Mouse (Mus musculus) G1E-ER4 (cell line): ENCODE data around the gene Zfp683. TPM values are rescaled to one million over a fixed set of nuclear protein-coding genes. Genes with fewer than 3 reads are reported as not detected.

Experiments
- GATA1 ChIP-seq: IDR thresholded peaks from one replicate; pipeline ENCODE4 v1.8.0; 2012; ENCODE audit warnings: low read length, inconsistent platforms
- polyA plus RNA-seq: library from polyadenylated mRNA; stranded (reverse); fragments of >175 nt; gene quantifications from 2 replicates; pipeline ENCODE4 v1.2.3, GENCODE M21; 2012

Gene Zfp683
- polyA plus RNA-seq, 1 experiment, result not detected

DNA sequence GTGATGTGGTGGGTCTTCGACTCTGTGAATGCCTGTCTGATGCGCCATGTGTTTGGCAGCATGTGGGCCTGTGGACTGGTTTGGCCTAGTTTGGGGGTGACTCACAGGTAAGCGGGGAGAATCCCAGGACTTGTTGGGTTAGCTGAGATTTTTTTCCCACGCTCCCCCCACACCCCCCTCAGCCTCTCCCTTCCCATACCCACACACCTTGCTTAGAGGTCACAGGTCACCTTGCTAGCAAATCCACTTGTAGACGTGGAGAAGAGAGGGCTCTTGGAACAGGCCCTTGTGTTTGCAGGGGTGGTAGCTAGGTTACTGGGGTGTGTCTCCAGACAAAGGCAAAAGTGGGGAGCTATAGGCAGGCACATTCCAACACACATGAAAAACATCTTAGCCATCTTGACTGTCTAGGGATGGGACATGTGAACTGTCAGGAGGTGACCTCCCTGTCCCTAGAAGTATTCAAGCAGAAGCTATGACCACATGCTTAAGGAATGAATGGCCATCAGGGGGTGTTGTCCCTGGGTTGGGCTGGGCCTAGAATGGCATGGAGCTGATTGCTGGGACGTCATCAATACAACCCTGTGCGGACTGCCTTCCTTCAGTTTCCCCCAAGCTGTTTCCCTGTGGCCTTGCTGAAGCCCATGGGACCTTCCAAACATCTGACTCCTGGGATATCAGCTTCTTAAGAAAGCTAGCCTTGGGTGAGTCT is 14.4 kb downstream of the Zfp683 start:
- no peak for TF ChIP-seq GATA1

DNA sequence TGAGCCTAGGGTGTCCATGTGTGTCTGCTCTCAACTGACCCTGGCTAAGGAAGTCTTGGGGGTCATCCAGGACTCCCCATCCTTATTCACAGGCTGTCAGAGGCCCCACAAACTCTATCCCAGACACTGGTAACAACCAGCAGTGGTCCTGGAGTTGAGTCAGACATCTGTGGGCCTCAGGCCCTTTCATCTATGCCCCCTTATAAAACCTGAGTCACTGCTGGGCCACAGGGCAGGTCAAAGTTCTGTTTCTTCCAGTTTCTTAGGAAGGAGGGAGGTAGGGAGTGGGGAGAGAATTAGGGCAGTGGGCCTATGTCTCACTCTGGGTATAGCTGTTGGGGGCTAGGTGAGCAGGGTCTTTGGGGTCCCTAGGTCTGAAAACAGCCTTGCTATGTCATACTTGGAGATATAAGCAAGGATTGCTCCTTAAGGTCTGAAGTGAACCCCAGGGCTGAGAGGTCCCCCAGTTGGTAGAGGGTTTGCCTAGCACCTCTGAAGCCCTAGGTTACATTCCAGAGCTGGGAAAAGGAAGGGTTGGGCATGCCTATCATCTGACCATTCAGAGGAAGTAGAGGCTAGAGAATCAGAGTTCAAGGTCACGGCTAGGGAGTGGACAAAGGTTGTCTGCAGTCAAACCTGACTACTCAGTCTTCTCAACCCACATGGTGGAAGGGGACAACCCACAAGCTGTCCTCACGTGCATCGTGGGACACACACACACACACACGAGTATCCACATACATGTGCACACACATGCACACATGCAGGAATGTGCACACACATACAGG is 15.3 kb downstream of the Zfp683 start:
- TF ChIP-seq GATA1, result no peak

DNA sequence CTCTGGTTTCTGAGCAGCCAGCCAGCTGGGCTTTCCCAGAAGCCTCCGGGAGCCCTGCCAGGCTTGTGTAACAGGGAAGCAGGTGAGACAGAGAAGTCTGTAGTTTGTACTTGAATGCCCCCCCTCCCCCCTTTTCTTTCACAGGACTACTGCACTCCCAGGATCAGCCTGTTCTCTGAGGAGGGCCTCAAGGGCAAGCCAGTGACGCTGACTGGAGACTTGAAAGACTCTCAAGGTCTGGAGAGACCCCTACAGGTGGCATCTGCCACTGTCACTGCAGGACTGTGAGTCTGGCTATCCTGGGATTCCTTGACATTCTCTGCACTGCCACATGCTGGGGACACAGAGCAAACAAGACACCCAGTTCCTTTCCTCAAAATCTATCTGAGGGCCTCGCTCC is 25.1 kb downstream of the Zfp683 start:
- TF ChIP-seq GATA1, result no peak

DNA sequence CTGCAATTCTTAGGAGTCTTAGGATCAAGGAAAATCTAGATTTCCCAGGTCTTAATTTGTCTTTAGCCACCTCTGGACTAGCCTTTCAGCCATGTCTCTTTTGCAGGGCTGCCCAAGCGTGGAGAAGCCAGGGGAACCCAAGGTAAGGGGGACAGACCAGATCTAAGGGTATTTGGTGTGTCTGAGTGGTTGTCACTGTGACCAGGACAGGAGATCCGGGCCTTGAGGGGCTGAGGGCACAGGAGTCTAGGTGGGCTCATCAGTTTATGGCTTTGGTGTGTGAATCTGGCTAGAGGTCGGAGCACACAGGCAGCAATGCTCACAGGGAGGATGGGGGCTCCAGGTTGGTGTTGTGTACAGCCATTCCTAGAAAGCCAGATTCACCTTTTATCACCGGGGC is 27.0 kb downstream of the Zfp683 start:
- TF ChIP-seq GATA1, result no peak

DNA sequence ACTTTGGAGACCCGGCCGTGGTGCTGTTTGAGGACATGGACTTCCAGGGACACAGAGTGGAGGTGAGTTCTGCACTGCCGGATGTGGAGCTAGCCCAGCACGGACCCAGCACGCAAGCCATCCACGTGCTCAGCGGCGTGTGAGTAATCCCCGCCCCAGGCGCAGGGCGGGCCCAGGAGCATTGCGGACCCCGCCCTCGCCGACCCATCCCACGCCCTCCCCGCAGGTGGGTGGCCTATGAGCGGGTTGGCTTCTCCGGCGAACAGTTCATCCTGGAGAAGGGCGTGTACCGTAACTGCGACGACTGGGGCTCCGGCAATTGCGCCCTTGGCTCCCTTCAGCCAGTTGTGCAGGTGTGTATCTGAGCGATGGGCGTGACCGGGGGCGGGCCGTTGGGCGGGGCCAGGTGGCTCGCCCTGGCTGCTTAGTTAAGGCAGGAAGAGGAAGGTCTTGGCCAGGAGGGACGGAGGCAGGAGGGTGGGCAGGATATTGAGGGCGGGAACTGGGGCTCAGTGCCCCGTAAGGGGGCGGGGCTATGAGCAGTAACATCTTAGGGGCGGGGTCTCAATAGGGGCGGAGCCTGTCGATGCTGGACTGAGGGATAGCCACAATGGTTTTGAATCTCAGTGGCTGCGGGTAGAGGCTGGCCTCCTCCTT is 28.2 kb downstream of the Zfp683 start:
- TF ChIP-seq GATA1, result no peak

DNA sequence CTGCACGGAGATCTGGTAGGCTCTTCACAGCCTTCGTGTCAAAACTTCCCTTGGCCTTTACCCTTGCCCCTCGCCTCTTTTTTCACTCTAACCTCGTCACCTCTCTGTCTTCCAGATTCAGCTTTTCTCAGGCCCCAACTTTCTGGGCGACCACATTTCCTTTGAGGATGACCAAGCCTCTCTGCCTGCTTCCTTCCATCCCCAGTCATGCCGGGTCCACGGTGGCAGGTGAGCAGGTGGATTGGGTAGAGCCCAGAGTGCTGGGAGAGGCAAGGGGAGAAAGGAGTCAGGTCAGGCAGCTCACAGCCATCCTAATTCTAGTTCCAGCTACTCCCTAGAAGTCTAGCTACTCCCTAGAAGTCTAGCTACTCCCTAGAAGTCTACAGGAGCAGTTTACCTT is 28.8 kb downstream of the Zfp683 start:
- no peak for TF ChIP-seq GATA1

DNA sequence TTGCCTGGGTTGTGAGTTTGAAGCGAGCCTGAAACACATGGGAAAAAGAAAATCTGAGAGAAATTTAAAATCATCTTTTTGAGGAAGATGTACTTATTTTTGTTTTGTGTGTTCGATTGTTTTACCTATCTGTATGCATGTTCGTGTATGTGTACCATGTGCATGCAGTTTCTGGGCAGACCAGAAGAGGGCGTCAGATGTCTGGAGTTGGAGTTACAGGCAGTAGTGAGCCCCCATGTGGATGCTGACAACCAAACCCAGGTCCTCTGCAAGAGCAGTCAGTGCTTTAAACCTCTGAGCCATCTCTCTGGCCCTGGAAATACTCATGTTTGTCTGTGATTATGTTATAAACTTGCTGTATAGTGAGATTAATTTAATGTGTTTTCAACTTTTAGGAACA is 31.4 kb downstream of the Zfp683 start:
- no peak for TF ChIP-seq GATA1

DNA sequence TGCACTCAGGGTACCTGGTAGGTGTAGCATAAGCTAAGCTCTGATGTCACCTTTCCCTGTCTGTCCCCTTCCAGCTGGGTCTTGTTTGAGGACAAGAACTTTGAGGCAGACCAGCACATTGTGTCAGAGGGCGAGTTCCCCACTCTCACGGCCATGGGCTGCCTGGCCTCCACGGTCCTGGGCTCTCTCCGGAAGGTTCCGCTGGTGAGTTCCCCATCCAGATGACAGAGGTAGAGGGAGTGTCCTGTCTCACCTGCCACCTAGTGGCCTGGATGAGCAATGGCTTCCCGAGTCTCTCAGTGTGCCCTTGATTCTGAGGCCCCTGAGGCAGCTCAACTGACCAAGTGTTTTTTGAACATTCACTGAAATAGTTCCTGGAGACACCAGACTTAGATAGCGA is 33.8 kb downstream of the Zfp683 start:
- TF ChIP-seq GATA1, result no peak

DNA sequence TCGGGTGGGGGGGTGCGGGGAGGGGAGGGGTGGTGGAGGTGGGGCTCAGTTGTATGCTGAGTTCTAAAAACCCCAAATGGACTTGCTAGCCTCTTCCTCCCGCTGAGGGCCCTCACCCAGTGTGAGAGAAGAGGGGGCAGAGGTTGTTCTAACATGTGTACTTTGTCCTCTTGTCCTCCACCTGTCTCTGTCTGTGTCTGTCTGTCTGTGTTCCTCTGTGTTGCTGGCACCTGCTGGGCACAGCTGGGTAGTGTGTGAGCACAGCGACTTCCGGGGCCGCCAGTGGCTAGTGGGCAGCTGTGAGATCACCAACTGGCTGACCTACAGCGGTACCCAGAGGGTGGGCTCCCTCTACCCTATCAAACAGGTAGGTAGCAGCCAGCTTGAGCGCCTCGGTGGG is 35.4 kb downstream of the Zfp683 start:
- no peak for TF ChIP-seq GATA1

DNA sequence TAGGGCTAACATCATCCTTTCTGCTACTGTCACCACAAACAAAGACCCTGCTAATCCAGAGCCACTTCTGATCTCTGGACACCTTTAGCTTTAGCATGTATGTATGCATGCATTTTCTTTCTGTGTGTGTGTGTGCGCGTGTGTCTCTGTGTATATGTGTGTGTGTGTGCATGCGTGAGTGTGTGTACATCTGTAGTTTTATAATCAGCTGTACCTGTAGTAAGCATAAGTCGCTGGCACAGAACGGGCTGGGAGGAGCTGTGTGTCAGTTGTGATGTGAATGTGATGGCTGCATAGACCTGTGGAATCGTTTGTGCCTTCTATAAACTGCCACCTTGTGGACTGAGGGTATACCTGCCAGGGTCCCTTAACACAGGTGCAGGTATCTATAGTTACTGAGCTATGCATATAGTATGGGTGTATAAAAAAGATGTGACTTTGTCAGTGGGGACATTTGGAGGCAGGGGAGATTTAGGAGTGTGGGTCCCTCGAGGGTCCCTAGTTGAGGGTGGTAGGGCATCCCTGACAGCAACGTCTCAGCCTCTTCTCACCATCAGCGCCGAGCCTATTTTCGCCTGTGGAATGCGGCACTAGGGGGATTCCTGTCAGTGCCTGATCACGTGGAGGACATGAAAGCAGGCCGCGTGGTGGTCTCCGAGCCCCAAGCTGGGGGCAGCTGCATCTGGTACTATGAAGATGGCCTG is 37.0 kb downstream of the Zfp683 start:
- no peak for TF ChIP-seq GATA1

DNA sequence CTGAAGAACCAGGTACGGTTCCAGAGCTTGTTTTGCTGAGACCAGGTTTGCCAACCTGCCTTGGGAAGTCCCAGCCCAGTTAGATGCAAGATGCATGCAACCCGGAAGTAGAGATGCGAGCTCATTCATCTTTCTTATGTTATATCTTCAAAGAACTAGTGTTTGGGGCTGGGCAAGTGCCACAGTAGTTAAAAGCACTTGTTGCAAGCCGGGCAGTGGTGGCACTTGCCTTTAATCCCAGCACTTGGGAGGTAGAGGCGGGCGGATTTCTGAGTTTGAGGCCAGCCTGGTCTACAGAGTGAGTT is 37.5 kb downstream of the Zfp683 start:
- no peak for TF ChIP-seq GATA1

DNA sequence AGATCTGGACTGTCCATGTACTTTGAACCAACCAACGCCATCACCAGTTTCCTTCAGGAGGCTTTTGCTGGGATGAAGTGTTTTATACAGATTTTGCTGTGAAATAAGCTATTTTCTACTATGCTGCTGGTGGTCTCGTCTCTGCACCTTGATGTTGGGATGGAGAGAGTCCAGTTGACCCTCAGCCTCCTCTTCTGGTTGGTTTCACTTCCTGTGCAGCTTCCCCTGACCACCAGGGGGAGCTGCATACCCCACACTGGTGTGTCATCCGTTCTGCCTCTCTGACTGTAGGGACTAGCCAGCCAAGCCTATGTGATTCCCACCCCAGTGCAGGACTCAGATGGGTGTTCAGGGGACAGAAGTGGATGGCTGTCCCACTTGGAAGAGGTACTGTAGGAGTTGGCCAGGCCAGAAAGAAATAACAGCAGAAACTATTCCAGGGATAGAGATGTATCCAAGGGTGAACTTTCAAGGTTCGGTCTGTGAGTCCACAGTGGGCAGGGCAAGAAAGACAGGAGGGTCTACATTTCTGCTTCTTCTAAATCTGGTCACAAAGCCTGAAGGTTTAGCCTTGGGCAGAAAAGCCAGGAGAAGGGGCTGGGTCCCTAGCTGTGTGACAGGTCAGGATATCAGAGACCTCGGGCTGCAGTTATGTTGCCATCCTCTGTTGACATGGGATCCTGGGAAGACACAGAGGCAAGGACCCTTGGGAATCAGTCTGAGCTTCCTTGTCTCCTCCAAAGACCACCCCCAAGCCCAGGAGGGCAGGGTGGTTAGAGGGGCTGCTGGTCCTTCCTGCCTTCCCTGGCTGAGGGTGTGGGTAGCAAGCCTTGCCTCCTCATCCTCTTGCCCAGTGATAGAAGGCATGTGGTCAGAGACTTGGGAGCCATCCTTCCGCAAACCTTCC is 39.0 kb downstream of the Zfp683 start:
- TF ChIP-seq GATA1, result no peak

DNA sequence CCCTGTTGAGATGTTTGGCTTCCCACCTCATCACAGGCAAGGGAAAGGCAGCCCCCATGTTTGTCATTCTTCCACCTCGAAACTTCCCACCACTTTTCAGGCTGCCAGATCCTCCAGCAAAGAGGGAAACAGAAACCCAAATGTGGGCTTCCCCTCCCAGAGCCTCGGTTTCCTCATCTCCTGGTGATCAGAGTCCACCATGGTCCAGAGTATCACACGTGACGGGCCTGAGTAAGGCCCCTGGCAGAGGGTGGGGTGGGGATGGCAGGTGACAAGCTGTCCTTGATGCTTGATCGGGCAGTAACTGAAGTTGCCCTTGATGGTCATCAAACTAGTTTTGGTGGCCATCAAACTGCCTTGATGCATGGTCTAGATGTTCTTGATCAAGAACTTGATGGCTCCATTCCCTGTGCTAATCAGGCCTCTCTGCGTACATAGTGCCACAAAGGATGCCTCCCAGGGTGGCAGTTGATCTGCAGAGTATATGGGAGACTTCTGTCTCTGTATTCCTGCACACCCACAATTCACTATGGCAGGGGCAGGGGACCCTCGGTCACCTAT is 40.4 kb downstream of the Zfp683 start:
- TF ChIP-seq GATA1, result no peak

DNA sequence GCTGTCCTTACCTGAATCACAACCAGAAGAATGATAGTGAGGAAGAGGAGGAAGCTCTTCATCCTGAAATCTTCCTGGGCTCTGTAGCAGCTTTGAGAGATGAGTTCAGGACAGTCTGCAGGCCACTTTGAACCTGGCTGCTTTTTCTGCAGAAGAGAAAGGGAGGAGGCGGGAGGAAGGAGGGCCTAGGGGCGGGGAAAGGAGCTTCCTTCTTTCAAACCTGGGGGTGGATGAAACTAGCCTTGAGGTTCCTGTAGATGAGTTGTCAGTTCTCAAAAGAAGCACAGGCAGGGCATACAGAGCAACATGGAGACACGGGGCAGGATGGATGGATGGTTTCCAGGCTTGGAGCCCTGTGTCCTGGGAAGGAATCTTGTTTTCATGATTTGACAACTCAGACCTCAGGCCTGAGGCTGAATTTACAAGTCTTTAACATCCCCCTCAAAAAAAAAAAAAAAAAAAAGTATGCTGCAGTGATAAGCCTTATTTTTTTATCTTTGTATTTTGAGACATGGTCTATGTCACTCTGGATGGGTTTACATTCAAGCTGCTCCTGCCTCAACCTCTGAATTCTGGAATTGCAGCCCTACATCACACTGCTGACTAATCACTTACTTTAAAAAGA is 41.4 kb downstream of the Zfp683 start, which contains the start of gene Cd52:
Gene Cd52, minus strand, starts transcription at position 160 of the 625 bp plus-strand sequence.
- no peak for TF ChIP-seq GATA1
